Mouse (Mus musculus): ENCODE results near the gene Palld. TPM values are rescaled to one million over a fixed set of nuclear protein-coding genes. Genes with fewer than 3 reads are reported as not detected.

Palld gene
- polyA plus RNA-seq, 1 experiment from 2014 or later: 62.3 TPM

DNA sequence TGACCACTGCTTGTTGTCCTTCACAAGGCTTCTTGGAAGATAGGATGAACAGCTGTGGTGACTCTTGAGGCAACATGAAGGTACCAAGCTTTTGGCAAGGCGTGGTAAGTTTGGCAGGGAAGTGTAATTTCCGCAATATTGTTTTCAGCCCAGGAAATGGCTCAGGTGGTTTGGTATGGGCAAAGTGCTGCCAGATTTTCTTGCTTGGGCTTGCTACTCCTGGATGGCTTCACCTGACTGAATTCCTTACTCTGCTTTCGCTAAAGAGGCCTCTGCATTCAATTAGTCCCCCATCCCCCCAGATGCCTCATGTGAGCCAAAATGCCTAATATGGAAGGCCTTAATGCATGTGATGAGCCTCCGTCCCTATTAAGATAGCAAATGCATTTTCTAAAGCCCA lies 322.7 kb downstream of the Palld start:
- TF ChIP-seq CTCF (IDR thresholded peaks at IDR 0.05; ENCODE audit: low read depth): no peak
- no peak for ATAC-seq
- Histone ChIP-seq H3K27me3 (replicated peaks; ENCODE audit: control insufficient read depth, insufficient read depth, low read length) (no peaks in the 10 kb centered on the region), H3K27ac (ENCODE audit: low read depth, low read length) (no peak overlapping the region), H3K9me3 (ENCODE audit: control insufficient read depth) (no peaks in the 10 kb centered on the region), H3K4me2 (replicated peaks; ENCODE audit: low read depth) (no peak overlapping the region), H3K4me1 (replicated peaks; ENCODE audit: control insufficient read depth, insufficient read depth, low read length) (peaks cover under 1% of the 10 kb centered on the region; the same call in 1 of the 2 replicates), H3K36me3 (ENCODE audit: control insufficient read depth, insufficient read depth) (peaks cover 8% of the 10 kb centered on the region; the same call in 1 of the 2 replicates), H3K4me3 (ENCODE audit: low read depth, low read length) (no peak overlapping the region), H3K9ac (ENCODE audit: low read depth, low read length) (no peak overlapping the region)
- WGBS: 85% methylated on average over 4 of the region's 4 CpGs

- no peak overlapping the region for H3K4me3 ChIP-seq (ENCODE audit: low read depth, low read length)
- no peak overlapping the region for H3K4me2 ChIP-seq (replicated peaks; ENCODE audit: low read depth)
- peaks cover 7% of the 10 kb centered on the region; the same call in 1 of the 2 replicates for H3K4me1 ChIP-seq (replicated peaks; ENCODE audit: control insufficient read depth, insufficient read depth, low read length)
- H3K27ac ChIP-seq (ENCODE audit: low read depth, low read length): no peak overlapping the region
- H3K27me3 ChIP-seq (replicated peaks; ENCODE audit: control insufficient read depth, insufficient read depth, low read length): no peaks in the 10 kb centered on the region
- H3K36me3 ChIP-seq (ENCODE audit: control insufficient read depth, insufficient read depth): peaks cover 8% of the 10 kb centered on the region; the same call in 1 of the 2 replicates
- no peak for TF ChIP-seq CTCF (IDR thresholded peaks at IDR 0.05; ENCODE audit: low read depth)
- no peak for ATAC-seq
- no peak overlapping the region for H3K9ac ChIP-seq (ENCODE audit: low read depth, low read length)
- WGBS: 76% methylated on average over 6 of the region's 6 CpGs
- no peaks in the 10 kb centered on the region for H3K9me3 ChIP-seq (ENCODE audit: control insufficient read depth)
Measured at GRCm38 (mm10) chr8:61578754-61579153, 323.7 kb downstream of the Palld start.

GRCm38 (mm10) chr8:61575096-61575653 lies 327.3 kb downstream of the Palld start:
- Histone ChIP-seq H3K4me3 (ENCODE audit: low read depth, low read length) (no peak overlapping the region), H3K36me3 (ENCODE audit: control insufficient read depth, insufficient read depth) (peaks cover 4% of the 10 kb centered on the region; the same call in 1 of the 2 replicates), H3K27ac (ENCODE audit: low read depth, low read length) (no peak overlapping the region), H3K4me1 (replicated peaks; ENCODE audit: control insufficient read depth, insufficient read depth, low read length) (peaks cover 7% of the 10 kb centered on the region; the same call in 1 of the 2 replicates), H3K27me3 (replicated peaks; ENCODE audit: control insufficient read depth, insufficient read depth, low read length) (no peaks in the 10 kb centered on the region), H3K9ac (ENCODE audit: low read depth, low read length) (no peak overlapping the region), H3K4me2 (replicated peaks; ENCODE audit: low read depth) (no peak overlapping the region), H3K9me3 (ENCODE audit: control insufficient read depth) (no peaks in the 10 kb centered on the region)
- 49% methylated on average over 4 of the region's 4 CpGs for WGBS
- ATAC-seq: no peak
- no peak for TF ChIP-seq CTCF (IDR thresholded peaks at IDR 0.05; ENCODE audit: low read depth)

- ATAC-seq: no peak
- Histone ChIP-seq H3K27me3 (replicated peaks; ENCODE audit: control insufficient read depth, insufficient read depth, low read length) (no peaks in the 10 kb centered on the region), H3K4me3 (ENCODE audit: low read depth, low read length) (no peak overlapping the region), H3K9me3 (ENCODE audit: control insufficient read depth) (no peaks in the 10 kb centered on the region), H3K9ac (ENCODE audit: low read depth, low read length) (no peak overlapping the region), H3K27ac (ENCODE audit: low read depth, low read length) (no peak overlapping the region), H3K4me1 (replicated peaks; ENCODE audit: control insufficient read depth, insufficient read depth, low read length) (peaks cover 7% of the 10 kb centered on the region; the same call in 1 of the 2 replicates), H3K4me2 (replicated peaks; ENCODE audit: low read depth) (no peak overlapping the region), H3K36me3 (ENCODE audit: control insufficient read depth, insufficient read depth) (no peaks in the 10 kb centered on the region)
- WGBS: 64% methylated on average over 7 of the region's 7 CpGs
- no peak for TF ChIP-seq CTCF (IDR thresholded peaks at IDR 0.05; ENCODE audit: low read depth)
Measured at GRCm38 (mm10) chr8:61574526-61574925, 328.0 kb downstream of the Palld start.

GRCm38 (mm10) chr8:61573179-61573937 lies 329.1 kb downstream of the Palld start:
- Histone ChIP-seq H3K9me3 (ENCODE audit: control insufficient read depth) (no peaks in the 10 kb centered on the region), H3K27me3 (replicated peaks; ENCODE audit: control insufficient read depth, insufficient read depth, low read length) (no peaks in the 10 kb centered on the region), H3K36me3 (ENCODE audit: control insufficient read depth, insufficient read depth) (no peaks in the 10 kb centered on the region), H3K9ac (ENCODE audit: low read depth, low read length) (no peak overlapping the region), H3K27ac (ENCODE audit: low read depth, low read length) (no peak overlapping the region), H3K4me2 (replicated peaks; ENCODE audit: low read depth) (no peak overlapping the region), H3K4me3 (ENCODE audit: low read depth, low read length) (no peak overlapping the region), H3K4me1 (replicated peaks; ENCODE audit: control insufficient read depth, insufficient read depth, low read length) (peaks cover 7% of the 10 kb centered on the region; the same call in 1 of the 2 replicates)
- TF ChIP-seq CTCF (IDR thresholded peaks at IDR 0.05; ENCODE audit: low read depth): no peak
- 67% methylated on average over 8 of the region's 8 CpGs for WGBS
- no peak for ATAC-seq

- Histone ChIP-seq H3K9me3 (ENCODE audit: control insufficient read depth) (no peaks in the 10 kb centered on the region), H3K27ac (ENCODE audit: low read depth, low read length) (no peak overlapping the region), H3K4me2 (replicated peaks; ENCODE audit: low read depth) (no peak overlapping the region), H3K27me3 (replicated peaks; ENCODE audit: control insufficient read depth, insufficient read depth, low read length) (no peaks in the 10 kb centered on the region), H3K4me1 (replicated peaks; ENCODE audit: control insufficient read depth, insufficient read depth, low read length) (peaks cover 7% of the 10 kb centered on the region; the same call in 1 of the 2 replicates), H3K36me3 (ENCODE audit: control insufficient read depth, insufficient read depth) (no peaks in the 10 kb centered on the region), H3K4me3 (ENCODE audit: low read depth, low read length) (no peak overlapping the region), H3K9ac (ENCODE audit: low read depth, low read length) (no peak overlapping the region)
- no peak for TF ChIP-seq CTCF (IDR thresholded peaks at IDR 0.05; ENCODE audit: low read depth)
- no peak for ATAC-seq
- WGBS: 82% methylated on average over 6 of the region's 6 CpGs
Measured at GRCm38 (mm10) chr8:61572697-61573096, 329.8 kb downstream of the Palld start.
